Mouse (Mus musculus) left cerebral cortex, adult 18-20 months (tissue): ENCODE results near the gene Cog2. TPM values are rescaled to one million over a fixed set of nuclear protein-coding genes. Genes with fewer than 3 reads are reported as not detected.

ENCODE experiments used
- DNase-seq, 2 experiments: peaks; one replicate each; pipeline ENCODE4 v3.0.0; 2021 to 2022; ENCODE audit warnings: low spot score in 2 of 2, mixed read lengths in 1 of 2
- long read RNA-seq, 2 experiments: library from polyadenylated mRNA; stranded (forward); transcript quantifications; one replicate each; pipeline ENCODE4 v2.0.0; 2021
- total RNA-seq, 2 experiments: library from RNA; stranded (reverse); gene quantifications; 2 replicates each; pipeline ENCODE4 v1.2.3; 2021

Cog2 gene
- total RNA-seq = 10 to 100 TPM; 35.4 to 37.7 TPM
- long read RNA-seq, experiment 1, transcript Cog2-201 (18 exons, 2,825 nt) = major isoform, 22 of 38 reads
- long read RNA-seq, experiment 1, partial matches to known transcripts = 11 of 38 reads
- long read RNA-seq, experiment 1, other reads (novel, unspliced or antisense) = 5 of 38 reads
- long read RNA-seq, experiment 2, transcript Cog2-201 (18 exons, 2,825 nt) = major isoform, 16 of 42 reads
- long read RNA-seq, experiment 2, partial matches to known transcripts = 21 of 42 reads
- long read RNA-seq, experiment 2, other reads (novel, unspliced or antisense) = 5 of 42 reads

DNA sequence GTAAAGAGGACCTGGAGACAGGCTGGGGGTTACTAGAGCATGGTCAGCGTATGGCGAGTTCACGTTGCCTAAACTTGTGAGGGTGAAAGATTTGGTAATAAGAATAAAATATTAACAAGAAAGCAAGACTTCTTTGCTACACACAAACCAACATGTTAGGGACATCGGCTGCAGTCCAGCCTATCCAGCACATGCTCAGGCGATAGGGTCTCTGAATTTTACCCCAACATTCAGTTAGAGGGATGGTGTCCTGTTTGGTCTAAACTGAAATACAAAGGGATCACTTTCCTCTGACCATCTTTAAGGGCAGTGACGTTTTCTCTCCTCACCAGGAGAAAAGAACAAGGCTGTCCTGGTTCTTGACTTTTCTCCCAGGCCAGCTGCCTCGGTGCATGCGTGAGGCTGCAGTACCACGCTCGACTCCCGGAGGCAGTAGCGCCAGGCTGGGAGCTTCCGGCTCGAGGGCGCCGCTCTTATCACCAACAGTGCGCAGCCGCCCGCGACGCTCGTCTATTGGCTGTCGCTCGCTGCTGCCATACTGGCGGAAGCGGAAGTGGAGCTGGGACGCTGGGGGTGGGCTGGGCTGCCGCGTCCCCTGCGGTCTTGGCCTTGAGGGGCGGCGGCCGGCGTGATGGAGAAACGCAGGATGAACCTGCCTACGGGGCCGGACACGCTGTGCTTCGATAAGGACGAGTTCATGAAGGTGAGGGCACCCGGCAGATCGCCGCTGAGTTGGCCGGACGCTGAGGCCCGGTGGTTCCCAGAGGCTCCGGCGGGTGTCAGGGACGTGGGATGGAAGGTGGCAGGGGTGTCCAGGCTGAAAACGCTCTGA is at the start of gene Cog2:
Gene Cog2 (plus strand): TSS at position 519 of the 832 bp plus-strand sequence.
- peak; percentile 90 to 94 for DNase-seq

DNA sequence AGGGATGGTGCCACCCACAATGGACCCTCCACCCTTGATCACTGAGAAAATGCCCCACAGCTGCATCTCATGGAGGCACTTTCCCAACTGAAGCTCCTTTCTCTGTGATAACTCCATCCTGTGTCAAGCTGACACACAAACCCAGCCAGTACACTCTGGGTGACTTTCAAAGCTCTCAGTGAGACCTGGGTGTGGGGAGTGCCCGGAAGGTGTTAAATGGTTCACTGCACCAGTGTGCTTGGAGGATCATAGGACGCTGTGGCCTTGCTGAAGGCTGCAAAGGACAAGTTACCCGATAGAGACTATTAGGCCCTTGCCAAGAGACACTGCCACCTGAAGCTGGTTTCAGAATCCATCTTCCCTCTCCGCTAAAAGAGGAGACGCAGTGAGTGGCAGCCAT is 44.9 kb upstream of the Cog2 start:
- no peak for DNase-seq

DNA sequence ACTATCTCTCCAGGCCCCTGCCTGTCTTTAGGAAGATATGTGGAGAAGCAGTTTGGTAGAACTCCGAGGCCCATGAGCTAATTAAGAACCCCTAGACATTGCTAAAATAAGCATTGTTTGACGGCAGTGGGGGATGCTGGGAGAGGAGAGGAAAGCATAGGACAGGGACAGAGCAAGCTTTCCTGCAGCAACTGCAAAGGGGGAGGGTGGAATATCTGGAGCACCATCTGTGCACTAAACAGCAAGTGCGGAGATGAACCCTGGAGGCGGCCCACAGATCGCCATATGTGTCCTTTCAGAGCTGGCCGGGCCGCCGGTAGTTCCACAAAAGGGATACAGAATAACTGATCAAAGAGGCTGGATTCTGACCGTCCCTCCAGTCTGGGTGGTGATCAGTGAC is 43.9 kb upstream of the Cog2 start:
- DNase-seq = peak; percentile 78 to 88

DNA sequence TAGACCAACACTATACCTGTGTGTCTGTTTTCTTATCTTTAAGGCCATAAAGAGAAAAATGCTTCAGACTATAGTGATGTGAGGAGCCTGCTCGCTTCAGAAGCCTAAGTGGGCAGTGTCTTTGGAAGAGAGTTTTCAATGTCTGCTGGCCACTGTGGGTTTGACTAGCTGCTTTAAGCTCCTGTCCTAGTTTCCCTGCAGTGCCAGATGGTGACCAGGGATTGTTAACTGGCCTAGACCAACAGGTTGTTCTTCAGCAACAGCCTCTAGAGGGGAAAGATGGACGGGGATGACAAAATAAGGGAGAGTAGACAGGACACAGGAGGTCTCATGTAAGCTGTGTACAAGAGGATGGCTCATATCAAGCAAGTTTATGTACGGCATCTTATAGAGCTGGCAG is 41.3 kb upstream of the Cog2 start:
- no peak for DNase-seq

DNA sequence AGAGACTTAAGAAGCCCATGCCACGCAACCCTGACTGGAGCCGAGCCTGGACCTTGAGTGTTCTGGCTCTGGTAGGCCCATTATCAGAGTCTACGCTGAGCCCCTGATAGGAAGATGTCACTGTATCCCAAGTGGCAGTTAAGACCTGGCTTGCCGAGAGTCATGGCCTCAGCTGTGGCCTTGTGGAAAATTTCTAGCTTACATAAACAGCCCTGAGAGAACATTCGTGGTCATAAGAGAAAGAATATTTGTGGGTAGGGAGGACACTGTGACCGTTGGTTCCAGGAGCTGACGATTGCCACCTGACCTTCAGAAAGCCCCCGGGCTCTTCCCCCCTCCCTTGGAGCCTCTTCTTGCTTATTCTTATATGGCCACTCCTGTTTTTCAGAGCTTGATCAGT is 40.2 kb upstream of the Cog2 start:
- DNase-seq = no peak

DNA sequence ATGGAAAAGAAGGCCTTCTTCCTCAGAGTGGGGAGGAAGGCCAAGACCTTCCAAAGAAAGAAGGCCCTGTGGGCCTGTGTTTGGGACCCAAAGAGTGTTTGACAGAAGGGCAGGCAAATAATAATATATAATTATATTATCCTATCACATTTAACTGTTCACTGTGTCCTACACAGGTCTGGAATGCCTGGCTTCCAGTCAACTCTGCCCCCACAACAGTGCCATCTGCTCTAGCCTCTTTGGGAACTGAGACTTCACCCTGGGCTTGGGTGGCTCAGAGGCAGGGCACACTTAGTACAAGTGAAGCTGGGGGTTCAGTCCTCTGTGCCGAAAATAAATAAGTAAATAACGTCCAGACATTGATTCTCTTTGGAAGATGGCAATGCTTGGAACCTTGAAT is 37.8 kb upstream of the Cog2 start:
- peak in 1 of 2 experiments; percentile 63 for DNase-seq

DNA sequence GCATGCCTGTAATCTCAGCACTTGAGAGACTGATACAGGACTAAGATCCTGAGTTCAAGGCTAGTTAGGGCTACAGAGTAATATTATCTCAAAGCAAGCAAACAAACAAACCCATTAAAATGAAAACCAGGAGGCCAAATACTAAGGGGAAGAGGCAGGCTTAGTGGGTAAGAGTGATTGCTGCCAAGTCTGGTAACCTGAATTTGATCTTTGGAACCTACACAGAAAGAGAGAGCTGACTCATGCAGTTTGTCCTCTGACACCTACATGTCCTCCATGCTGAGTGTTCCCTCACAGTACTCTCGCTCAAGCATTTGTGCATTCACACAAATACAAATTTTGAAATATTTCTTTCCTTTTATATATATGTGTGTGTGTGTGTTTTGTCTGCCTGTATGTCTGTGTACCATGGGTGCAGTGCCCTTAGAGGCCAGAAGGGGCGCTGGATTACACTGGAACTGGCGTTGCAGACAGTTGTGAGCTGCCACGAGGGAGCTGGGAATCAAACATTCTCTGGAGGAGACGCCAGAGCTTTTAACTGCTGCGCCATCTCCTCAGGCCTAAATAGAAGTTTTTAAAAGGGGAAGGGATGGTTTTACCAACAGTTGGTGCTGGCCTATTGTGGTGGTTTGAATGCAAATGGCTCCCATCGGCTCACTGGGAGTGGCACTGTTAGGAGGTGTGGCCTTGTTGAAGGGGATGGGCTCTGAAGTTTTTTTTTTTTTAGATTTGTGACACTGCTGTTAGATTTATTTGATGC is 37.0 kb upstream of the Cog2 start:
- no peak for DNase-seq

DNA sequence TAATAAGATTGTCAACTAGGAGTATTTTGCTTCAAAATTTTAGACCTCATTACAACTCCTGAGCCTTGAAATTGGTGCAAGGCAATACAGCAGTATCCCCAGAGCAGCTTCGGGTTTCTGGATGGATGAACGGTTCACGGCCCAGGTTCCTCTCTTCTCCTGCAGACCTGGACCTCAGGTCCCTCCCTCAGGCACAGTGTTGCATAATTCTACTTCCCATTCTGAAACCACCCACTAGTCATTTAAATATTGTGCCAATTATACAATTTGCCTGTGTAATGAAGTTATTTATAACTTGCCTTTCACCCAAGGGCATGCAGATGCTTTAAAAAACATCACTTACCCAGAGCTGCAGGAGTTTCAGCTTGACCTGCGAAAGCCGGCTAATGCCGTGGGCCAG is 31.3 kb upstream of the Cog2 start:
- DNase-seq = no peak

DNA sequence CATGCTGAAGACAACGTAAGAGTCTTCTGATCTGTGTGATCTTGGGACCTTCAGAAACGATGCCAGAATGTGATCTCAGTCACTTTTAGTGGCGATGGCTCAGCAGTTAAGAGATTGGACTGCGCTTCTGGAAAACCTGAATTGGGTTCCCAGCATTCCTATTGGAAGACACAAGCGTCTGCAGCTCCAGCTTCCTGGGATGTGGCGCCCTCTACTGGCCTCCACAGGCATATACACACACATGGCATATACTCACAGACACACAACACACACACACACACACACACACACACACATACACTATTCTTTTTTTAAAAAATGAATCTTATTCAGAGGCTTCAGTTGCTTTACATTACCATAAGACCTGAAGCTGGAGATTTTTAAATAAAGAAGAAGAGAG is 30.8 kb upstream of the Cog2 start:
- DNase-seq = no peak

DNA sequence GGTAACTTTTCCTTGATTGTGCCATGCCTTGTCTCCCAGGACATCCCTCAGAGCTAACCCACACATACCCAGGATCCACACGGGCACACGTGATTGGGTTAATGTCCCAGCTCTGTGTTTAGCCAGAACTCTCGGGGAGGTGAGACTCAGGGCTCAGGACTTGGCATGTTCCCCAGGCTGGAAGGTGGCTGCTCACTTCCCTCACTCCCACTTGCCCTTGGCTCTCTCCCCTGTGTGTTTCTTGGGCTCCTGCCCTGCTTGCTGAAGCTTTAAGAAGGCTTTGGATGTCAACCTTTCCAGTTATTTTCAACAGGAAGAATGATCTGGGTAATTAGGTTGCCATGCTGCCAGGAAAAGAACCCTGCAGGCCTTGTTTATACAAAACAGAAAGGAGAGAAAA is 26.2 kb upstream of the Cog2 start:
- DNase-seq = peak; percentile 23 to 27

DNA sequence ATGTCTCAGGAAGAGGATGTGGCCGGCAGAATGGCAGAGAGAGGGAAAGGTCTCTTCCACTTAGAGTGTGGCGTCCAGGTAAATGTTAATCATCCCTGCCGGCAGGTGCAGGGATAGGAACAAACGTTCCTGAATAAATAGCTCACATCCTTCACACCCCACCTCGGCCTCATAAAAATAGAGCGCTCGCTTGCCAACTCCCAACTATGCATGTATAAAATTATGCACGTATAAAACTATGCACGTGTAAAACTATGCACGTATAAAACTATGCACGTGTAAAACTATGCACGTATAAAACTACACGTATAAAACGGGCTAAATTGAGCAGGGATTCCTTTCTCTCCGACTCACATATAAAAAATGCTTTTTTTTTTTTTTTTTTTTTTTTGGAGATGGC is 25.6 kb upstream of the Cog2 start:
- DNase-seq = no peak

DNA sequence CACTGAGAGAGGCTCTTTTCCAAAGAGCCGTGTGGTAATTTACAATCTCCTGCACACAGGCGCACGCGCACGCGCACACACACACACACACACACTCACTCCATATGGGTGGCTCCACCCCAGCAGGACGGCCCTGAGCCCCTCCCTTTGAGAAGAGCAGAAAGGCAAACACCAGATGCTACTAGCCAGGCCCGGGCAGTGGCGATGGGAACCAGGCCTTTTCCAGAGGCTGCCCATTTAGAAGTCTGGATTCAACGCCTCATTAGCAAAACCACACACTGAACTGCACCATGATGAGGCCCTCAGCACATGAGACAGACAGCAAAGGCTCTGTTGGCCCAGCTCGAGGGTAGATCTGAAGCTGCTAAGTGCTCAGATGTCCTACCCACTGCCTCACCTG is 24.9 kb upstream of the Cog2 start:
- DNase-seq = peak in 1 of 2 experiments; percentile 17

DNA sequence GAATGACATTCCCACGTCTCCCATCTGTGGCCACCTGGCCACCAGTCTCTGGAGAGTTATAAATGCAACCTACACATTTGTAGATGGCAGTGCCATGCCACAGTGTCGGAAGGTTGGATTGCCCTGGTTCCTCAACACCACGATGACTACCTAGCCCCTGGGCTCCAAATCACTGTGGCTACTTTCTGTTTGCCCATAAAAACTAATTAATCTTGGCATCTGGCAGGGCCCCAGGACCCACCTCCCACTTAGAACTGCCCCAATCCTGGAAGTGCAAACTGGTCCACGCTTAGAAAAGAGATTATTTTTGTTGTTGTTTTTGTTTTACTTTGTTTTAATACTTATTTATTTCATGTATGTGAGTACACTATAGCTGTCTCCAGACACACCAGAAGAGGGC is 24.3 kb upstream of the Cog2 start:
- DNase-seq = no peak

DNA sequence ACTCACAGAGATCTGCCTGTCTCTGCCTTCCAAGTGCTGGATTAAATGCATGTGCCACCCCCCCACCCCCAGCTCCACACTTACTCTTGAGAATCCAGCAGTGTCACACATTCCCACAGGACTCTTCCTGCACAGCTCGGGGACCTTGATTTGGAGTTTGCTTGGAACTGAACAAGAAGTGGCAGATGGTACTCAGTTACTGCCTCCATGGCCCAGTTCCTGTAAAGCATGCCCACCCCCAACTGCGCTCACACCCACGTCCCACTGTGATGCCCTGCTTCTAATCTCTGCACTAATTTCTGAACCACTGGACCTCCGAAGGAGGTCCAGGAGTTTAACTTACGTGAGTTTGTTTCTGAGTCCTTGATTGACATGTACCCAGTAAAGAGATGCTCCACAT is 23.7 kb upstream of the Cog2 start:
- peak in 1 of 2 experiments; percentile 26 for DNase-seq

DNA sequence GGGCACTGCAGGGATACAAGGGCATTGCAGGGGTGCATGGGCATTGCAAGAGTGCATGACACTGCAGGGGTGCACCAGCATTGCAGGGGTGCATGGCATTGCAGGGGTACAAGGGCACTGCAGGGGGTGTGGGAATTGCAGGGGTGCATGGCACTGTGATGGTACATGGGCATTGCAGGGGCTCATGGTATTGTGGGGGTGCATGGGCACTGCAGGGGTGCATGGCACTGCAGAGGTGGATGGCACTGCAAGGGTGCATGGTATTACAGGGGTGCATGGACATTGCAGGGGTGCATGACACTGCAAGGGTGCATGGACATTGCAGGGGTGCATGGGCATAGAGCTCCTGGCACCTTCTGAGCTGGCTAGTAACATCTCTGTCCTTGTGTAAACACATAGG is 22.2 kb upstream of the Cog2 start:
- DNase-seq = no peak

DNA sequence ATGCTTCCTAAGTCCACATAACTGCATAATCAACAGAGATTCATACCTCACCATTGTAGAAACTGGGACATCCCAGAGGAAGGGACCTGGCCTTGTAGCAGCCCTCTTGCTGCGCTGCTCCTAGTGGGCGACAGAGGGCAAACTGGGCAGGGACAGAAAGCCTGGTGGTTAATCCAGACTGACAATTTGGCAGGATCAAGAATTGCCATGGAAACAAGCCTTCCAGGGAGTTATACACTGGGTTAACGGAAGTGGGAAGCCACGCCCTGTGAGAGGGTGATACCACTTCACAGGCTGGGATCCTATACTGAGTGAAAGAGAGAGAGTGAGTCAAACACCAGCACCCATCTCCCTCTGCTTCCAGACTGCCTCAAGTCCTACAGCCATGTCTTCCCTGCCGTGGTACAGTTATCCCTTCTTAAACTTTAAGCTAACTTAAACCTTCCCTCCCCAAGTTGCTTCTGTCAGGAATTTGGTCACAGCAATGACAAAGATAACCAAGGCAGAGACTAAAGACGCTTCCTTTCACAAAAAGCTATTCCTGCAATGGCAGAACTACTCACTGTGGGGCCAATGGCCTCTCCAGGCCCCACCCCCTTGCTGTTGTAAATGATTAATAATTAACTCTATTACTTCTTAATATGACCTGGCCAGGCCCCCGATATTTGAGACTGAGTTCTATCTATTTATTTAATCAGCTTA is 21.2 kb upstream of the Cog2 start:
- no peak for DNase-seq

DNA sequence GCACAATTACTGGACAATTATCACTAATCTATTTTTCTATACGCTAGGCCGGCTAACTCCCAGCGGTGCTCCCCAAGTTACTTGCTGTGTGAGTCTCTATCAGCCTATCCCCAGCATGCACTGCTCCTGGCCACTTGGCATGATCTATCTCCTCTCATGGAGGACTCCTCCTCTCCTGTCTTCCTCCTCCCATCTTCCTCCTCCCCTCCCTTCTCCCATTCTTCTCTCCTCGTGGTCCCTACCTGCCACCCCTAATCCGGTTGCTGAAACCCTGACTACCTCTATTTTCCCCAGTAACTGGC is 20.7 kb upstream of the Cog2 start:
- DNase-seq = no peak

DNA sequence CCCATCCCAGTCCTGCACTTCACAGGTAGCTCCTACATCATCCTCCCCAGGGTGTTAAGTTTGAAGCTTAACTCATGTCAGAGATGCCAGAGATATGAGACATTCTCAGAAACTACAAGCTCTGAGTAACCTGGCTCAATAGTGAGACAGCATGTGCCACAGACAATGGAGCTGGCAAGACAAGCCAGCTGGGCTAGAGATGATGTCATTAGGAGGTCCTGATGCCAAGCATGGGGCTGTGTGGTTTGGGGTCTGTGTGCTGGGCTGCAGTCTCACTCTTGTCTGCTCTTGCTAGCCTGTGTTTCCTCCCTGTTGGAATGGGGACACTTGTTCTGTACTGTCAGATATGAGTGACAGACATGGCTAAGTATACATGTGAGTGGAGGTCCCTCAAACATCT is 14.9 kb upstream of the Cog2 start:
- no peak for DNase-seq

DNA sequence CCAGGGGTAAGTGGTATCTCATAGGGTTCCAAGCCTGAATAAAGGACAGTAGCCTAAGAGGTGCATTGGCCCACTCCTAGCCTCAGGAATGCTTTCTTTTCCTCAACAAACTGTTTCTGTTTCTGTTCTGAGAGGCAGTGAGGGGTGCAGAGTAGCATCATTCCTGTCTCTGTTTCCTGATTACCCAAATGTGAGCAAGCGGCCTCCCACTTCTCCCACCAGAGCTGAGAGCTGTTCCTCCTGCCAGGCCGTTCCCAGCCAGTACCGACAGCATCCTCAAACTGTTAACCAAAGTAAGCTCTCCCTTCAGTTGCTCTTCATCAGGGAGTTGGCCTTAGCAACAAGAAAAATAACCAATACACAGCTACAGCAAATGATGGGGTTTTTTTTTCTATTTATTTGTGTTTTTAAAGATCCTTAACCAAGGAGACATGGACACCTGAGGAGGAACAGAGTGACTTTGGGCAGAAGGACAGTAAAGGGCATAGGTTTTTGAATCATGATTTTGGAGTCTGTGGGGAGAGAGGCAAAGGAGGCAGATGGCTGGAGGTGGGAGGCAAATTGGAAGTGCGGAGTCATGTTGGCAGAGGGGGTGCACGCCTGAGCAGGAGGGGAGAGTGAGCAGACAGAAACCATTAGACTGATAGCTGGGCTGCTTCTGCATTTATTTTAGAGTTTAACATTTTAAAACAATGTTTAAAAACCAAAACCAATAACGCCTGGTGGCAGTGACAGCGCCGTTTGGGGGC is 12.8 kb upstream of the Cog2 start:
- DNase-seq = peak; percentile 77 to 79

DNA sequence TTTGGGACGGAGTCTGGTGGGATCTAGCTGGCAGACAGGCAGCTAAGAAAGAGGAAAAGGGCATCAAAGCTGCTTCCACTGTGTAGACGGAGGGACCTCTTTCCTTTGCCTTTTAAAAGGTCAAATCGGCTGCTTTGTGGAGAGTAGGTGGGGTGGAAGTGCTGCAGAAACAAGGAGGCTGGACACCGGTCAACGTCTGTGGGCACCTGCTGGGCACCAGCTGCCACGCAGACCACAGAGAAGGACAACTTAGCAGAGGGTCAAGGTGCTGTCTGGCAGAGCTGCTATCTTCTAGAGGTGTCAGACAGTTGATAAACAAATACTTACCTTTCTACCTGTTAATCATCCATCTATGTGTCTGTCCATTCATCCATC is 12.3 kb upstream of the Cog2 start:
- no peak for DNase-seq

DNA sequence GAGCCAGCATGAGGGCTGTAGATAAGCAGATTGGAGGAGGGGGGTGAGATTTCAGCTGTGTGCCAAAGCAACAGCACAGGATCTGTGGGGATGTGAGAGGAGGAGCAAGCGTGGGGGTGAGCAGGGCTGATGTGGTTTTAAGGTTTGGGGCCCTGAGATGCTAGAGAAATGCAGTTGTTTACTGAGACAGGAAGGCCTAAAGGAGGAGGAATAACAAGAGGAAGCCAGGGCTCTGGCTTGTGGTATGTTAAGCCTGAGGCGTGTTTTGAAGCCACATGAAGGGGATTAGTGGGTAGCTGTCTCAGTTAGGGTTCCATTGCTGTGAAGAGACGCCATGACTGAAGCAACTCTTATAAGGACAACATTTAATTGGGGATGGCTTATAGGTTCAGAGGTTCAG is 11.4 kb upstream of the Cog2 start:
- DNase-seq = no peak
